Mouse (Mus musculus): ENCODE measurements around the gene Fbxw21.

Gene Fbxw21

DNA sequence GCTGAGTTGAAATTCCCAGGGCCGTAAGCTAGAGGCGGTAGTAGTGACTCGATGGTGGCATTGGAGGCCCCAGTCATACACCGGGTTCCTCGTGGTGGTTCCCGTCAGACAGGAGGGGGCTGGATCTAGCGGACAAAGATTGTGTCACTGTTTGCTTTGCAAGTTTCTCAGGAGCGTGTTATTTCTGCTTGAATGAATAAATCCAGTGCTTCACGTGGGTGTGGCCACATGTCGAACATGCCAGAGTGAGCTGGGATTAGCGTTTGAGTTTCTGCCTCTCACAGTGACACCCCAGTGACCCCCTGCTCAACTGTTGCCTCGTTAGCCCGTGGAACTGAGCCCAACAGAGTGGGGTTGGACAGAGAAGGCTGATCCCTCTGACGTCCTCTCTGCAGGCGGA lies 71.4 kb downstream of the Fbxw21 start:
- DNase-seq (ENCODE audit: low spot score) = no peak
